Mouse (Mus musculus): ENCODE measurements around the gene Reln.

The Reln gene

GRCm38 (mm10) chr5:22007304-22008059, 337.0 kb downstream of the Reln start:
- DNase-seq (ENCODE audit: low spot score in 2 of 2): no peak

- DNase-seq (ENCODE audit: low spot score in 2 of 2): no peak
Measured at GRCm38 (mm10) chr5:22003858-22004257, 340.6 kb downstream of the Reln start.

- no peak for DNase-seq (ENCODE audit: low spot score in 2 of 2)
Measured at GRCm38 (mm10) chr5:21987711-21988110, 356.8 kb downstream of the Reln start.

- peak; percentile 44 to 55 for DNase-seq (ENCODE audit: low spot score in 2 of 2)
Measured at GRCm38 (mm10) chr5:21986311-21986710, 358.2 kb downstream of the Reln start.

- peak; percentile 14 to 22 for DNase-seq (ENCODE audit: low spot score in 2 of 2)
Measured at GRCm38 (mm10) chr5:21983021-21983667, 361.4 kb downstream of the Reln start.

GRCm38 (mm10) chr5:21981216-21981615, 363.3 kb downstream of the Reln start:
- no peak for DNase-seq (ENCODE audit: low spot score in 2 of 2)

- DNase-seq (ENCODE audit: low spot score in 2 of 2): no peak
Measured at GRCm38 (mm10) chr5:21980544-21980943, 364.0 kb downstream of the Reln start.

- DNase-seq (ENCODE audit: low spot score in 2 of 2): no peak
Measured at GRCm38 (mm10) chr5:21973266-21974010, 371.1 kb downstream of the Reln start.

- no peak for DNase-seq (ENCODE audit: low spot score in 2 of 2)
Measured at GRCm38 (mm10) chr5:21961796-21962195, 382.7 kb downstream of the Reln start.

GRCm38 (mm10) chr5:21960151-21960550, 384.4 kb downstream of the Reln start:
- DNase-seq (ENCODE audit: low spot score in 2 of 2): no peak

- no peak for DNase-seq (ENCODE audit: low spot score in 2 of 2)
Measured at GRCm38 (mm10) chr5:21957586-21957985, 386.9 kb downstream of the Reln start.

- no peak for DNase-seq (ENCODE audit: low spot score in 2 of 2)
Measured at GRCm38 (mm10) chr5:21957061-21957460, 387.4 kb downstream of the Reln start.

GRCm38 (mm10) chr5:21949507-21949897, 395.0 kb downstream of the Reln start:
- DNase-seq (ENCODE audit: low spot score in 2 of 2): no peak

GRCm38 (mm10) chr5:21948736-21949506, 395.6 kb downstream of the Reln start:
- no peak for DNase-seq (ENCODE audit: low spot score in 2 of 2)

GRCm38 (mm10) chr5:21947610-21948381, 396.7 kb downstream of the Reln start:
- no peak for DNase-seq (ENCODE audit: low spot score in 2 of 2)

GRCm38 (mm10) chr5:21944579-21944978, 399.9 kb downstream of the Reln start:
- no peak for DNase-seq (ENCODE audit: low spot score in 2 of 2)

- no peak for DNase-seq (ENCODE audit: low spot score in 2 of 2)
Measured at GRCm38 (mm10) chr5:21939405-21939804, 405.1 kb downstream of the Reln start.

- no peak for DNase-seq (ENCODE audit: low spot score in 2 of 2)
Measured at GRCm38 (mm10) chr5:21938138-21938537, 406.4 kb downstream of the Reln start.

- DNase-seq (ENCODE audit: low spot score in 2 of 2): no peak
Measured at GRCm38 (mm10) chr5:21936627-21937026, 407.9 kb downstream of the Reln start.

GRCm38 (mm10) chr5:21936096-21936495, 408.4 kb downstream of the Reln start:
- DNase-seq (ENCODE audit: low spot score in 2 of 2): no peak

GRCm38 (mm10) chr5:21934811-21935396, 409.6 kb downstream of the Reln start:
- DNase-seq (ENCODE audit: low spot score in 2 of 2): no peak

All from right cerebral cortex, adult 2 months (tissue).